Mouse (Mus musculus): ENCODE data around the gene Mdfi.

Gene Mdfi

DNA sequence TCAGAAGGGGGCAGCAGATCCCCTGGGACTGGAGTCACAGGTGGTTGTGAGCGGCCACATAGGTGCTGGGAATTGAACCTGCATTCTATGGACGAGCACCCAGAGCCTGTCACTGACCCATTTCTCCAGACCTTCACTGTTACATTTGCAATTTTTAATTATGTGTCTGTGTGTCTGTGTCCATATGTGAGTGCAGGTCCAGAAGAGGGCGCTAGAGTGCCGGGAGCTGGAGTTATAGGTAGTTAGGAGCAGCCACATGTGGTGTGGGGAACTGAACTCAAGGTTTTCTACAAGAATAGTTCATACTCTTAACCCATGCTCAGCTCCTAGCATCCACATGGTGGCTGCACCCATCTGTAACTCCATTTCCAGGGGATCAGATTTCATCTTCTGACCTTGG, 37.5 kb downstream of the Mdfi start:
- DNase-seq: no peak

DNA sequence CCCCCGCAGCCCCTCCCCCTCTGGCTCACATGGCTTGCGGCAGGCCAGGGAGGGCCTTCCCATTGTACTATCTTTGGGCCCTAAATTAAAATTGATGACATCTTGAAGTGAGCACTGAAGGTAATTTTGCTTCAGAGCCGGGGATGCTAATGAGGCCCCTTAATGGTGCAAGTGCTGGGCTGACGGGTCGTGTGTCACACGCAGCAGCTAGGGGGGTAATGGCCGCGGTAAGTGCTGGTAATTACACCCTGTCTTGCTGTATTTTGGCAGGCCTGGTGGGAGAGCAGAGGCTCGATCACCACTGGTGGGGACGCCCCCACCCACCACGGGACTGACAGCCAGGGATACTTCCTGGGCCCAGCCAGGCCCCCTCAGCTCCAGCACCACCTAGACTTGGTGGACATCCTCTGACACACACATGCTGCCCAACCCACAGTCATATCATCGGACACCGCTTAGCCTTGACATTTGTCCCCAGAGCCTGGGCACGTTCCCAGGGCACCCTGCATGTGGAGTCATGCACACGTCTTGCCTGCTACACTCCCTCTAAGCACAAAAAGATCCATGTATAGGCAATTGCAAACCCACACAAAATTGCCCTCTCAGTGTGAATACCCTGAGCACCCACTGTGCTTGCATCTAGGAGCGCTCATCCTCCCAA, 38.2 kb downstream of the Mdfi start:
- DNase-seq: no peak

DNA sequence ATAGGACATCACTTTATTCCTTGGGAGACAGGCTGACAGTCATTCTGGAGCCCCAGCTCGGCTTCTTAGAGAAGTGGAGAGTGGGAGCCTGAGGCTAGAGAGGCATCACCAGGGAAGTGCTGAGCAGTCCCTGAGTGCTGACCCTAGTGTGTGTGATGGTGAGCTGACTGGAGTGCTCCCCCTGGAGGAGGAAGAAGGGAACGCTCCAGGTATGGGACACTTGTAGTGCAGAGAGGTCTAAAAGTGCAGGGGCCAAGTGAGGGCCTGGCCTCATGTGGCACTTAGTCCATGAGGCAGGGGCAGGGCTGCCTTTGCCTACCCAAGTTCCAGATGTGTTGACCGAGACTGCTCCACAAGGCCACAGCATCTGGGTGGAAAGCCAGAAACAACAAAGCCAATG, 39.0 kb downstream of the Mdfi start:
- DNase-seq: peak; percentile 66

DNA sequence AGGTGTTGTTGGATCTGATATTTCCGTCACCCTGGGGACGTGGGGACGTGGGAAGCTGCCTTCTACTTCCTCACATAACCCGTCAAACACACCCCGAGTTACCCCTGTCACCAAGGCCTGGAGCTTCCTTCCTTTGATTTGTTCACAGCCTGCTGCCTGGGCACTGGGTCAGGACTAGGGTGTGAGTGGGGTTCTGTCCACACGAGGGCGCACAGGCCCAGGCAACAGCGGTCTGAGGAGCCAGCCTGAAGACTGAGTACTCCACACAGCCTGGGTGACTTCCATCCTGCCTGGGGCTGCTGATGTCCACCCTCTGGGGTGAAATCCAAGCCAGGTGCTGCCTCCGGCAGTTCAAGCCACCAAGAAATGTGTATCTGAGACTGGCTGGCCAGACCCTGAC, 41.1 kb downstream of the Mdfi start:
- DNase-seq: peak; percentile 88

DNA sequence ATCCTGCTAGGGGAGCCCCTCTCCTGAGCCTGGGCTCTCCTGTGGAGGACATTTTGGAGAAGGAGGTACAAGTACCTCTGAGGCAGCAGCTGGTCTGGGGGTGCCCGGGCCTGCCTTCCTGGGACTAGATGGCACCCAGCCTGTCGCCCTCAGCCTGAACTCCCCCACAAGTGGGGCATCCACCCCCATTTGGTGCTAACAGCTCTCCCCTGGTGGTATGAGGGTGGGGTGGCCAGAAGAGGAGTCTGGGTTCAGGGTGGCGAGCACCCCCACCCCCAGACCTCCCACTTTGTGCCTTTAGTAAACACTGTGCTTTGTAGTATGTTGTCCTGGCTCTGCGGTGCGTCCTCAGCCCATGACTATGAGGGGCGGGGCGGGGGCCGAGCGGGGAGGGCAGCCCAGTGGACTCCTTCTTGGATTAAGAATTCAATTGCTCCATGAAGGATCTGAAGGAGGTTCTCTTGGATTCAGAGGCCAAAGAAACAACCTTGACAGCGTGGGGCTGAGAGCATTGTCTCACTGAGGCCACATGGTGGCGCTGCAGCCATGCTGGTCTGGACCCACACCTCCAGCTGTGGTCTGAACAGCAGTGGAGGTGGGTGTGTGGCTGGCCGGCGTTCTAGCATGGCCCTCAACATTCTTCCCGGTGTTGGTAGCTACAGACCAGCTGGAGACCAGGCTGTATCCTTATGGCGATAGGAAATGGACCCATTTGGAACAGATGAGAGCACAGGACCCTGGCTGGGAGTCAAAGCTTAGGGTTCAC, 42.2 kb downstream of the Mdfi start:
- peak; percentile 91 for DNase-seq

DNA sequence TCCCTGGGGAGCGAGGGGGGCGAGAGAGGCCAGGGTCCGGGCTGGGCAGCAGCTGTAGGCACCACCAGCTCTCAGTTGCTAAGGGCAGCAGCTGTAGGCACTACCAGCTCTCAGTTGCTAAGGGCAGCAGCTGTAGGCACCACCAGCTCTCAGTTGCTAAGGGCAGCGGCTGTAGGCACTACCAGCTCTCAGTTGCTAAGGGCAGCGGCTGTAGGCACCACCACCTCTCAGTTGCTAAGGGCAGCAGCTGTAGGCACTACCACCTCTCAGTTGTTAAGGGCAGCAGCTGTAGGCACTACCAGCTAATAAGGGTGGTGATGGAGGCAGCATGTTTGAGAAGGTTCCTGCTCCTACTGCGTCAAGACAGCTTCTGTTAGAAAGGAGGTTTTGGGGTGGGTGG, 45.5 kb downstream of the Mdfi start:
- no peak for DNase-seq

DNA sequence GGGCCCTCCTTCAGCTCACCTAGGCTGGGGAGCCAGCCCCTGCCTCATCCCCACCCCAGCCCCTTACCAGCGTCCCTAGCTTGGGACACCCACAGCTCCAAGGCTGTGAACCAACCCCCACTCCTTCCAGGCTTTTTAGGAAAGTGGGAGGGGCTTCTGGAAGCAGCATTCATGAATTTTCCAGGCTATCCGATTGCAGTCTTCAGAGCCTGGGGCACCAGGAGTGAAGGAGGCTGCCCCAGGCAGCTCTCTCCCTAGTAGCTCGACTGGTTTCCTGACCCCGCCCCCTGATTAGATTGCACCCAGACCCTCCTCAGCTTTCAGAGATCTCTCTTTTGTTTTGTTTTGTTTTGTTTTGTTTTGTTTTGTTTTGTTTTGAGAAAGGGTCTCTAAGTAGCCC, 46.2 kb downstream of the Mdfi start:
- DNase-seq: peak; percentile 74

DNA sequence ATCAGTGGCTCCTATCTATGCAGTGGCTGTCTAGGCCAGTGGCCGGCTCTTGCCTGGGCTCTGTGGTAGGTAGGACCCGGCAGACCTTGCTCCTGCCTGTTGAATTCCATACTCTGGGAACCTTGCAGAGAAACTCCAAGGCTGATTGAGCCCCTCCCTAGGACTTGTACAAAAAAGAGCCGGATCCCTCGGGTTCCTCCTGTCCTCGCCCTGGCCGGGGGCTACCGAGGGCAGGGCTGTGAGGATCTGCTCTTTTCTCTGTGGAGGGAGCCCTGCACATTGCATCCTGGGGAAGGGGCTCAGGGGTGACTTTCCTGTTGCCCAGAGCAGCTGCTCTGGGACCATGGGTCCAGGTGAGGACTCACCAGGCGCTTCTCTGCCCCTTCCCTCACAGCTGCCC, 46.9 kb downstream of the Mdfi start:
- DNase-seq: no peak

DNA sequence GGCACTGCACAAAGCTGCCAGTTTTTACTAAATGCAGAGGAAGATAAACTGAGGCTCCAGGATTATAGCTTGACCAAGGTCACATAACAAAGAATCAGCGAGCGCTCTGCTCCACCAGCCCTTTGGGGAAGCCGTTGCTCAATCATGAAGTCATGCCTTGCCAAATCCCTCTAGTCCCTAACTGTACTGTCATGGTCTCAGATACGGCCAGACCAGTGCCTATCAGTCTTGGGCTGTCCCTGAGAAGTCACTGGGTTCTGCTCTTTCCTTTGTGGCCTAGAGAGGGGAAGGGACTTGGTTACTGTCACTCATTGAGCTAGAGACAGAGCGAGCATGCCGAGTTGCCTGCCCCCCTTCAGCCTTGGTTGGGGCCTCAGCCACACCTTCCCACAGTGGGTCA, 50.1 kb downstream of the Mdfi start:
- no peak for DNase-seq

DNA sequence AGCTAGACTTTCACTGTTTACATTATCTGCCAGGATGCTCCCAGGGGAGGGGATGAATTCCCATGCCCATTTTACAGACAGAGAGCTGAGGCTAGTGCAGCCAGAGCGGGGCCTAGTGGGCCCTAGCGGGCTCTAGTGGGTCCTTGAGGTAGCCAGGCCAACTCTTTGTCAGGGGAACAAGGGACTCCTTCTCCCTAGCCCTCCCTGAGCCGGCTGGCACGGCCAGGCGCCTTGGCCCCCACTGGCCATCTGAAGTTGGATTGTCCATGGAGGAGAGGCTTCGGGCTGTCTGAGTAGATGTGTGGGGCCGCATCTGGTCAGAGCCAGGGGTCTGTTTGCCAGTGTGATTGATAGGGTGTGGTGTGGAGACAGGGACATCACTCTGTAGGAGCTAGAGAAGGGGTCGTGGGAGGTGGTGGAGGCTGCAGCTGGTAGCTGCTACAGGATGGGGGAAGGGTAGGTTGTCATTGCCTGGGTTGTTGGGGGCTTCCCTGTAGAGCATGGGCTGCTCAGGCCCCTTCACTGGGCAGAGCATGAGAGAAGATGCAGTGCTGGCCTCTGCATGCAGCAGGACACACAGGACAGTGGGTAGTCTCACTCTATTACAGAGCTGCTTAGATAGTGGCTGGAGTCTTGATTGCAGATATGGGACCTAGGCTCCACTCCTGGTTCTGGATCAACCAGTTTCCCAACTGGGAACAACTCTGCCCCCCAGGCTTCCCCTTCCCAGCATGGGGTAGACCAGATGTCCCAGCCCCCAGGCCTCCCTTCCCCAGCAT, 50.9 kb downstream of the Mdfi start:
- DNase-seq: no peak

DNA sequence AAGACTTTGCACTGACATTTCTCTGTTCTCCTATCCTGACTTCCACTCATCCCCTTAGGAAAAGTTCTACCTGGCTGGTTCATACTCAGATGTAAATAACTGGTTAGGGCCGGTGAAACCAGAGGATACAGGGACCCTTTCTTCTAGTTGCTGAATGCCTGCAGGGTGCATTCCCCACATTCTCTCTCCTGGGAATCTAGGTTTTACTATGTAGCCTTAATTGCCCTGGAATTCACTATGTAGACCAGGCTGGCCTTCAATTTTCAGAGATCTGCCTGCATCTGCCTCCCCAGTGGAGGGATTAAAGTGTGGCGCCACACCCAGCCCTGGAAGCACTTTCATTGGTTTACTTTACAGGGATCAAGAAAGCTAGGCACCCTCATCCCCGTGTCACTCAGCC, 52.0 kb downstream of the Mdfi start:
- no peak for DNase-seq

DNA sequence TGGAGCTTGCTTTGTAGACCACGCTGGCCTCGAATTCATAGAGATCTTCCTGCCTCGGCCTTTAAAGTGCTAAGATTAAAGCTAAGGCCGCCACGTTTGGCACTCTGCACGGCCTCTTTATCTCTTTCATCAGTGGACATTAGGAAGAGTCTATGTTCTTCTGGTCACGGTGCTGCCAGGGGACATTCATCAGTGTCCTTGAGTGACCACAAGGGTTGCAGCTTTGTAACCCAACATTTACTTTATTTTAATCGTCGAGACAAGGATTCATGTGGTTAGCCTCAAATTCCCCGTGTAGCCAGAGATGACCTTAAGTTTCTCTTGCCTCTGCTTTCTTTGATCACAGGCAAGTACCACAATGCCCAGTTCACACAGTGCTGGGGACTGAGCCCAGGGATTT, 54.0 kb downstream of the Mdfi start:
- no peak for DNase-seq

DNA sequence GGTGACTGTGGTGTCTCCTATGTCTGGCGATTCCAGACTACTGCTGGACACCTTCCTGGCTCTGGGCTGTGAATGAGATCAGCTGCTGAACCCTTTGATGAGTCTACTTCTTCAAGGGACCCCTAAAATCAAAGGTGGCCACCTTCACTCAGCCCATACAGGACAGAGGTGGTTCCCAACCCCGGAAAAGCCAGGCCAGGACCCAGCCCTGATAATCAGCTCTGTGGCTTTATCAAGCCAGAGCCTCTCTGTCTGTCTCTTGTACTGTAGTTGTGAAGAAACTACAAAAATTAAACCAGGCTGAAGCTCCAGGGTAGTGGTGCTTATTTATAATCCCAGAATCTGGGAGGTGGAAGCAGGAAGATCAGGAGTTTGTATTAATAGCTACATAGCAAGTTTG, 57.4 kb downstream of the Mdfi start:
- DNase-seq: no peak

DNA sequence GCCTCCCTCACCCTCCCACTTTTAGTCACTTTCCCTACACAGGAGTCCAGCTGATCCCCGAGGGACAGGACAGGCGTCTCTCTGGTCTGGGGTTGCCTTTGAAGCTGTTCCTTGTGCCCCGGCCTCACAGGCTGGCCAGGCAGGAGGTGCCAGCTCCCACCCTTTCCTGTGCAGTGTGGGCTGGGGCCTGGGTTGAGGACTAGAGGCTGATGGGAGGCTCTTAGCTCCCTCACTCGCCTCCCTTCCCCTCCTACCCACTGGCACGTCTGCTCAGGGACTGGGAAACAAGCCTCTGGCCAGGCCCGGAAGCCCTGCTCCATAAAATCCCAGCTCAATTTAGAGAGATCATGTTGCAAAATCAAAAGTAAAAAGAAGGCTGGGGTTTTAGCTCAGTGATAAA, 60.9 kb downstream of the Mdfi start:
- DNase-seq: no peak

DNA sequence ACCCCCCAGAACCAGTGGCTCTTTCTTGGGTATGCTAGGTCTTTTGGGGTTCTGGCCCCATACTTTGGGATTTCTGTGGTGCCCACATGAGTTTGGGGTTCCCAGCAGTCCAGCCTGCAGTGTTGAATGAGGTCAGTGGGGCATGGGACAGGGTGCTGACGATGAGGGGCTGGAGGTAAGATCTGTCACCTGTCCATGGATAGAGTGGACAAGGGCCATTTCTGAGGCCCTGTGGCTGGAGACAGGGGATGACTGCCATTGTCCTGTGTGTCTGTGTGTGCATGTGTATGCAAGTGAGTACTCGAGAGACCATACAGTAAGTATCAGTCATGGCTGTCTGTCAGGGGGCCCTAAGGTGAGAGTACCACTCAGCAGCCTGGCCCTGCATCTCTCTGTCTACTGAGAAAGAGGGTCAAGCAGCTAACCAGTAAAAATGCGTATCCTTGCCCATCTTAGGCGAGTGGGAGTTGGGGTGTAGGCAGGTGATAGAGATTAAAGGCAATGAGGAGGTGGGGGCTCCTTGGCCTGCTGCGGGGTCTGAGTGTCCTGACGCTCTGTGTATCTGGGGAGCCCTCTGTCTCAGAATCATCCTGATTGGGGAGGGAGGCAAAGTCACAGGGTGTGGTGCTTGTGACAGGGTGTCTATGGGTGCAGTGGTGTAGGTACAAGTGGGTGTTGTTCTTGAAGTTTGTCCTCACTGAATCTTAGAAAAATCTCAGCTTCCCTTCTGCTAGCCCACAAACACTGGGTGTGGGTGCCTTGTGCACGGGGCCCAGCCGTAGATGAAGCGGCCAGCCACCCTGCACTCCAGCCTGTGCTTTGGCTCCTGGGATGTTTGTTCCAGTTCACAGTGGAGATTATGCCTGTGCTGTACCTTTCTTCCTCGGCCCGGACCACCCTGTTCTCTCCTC, 64.8 kb downstream of the Mdfi start:
- DNase-seq: no peak

DNA sequence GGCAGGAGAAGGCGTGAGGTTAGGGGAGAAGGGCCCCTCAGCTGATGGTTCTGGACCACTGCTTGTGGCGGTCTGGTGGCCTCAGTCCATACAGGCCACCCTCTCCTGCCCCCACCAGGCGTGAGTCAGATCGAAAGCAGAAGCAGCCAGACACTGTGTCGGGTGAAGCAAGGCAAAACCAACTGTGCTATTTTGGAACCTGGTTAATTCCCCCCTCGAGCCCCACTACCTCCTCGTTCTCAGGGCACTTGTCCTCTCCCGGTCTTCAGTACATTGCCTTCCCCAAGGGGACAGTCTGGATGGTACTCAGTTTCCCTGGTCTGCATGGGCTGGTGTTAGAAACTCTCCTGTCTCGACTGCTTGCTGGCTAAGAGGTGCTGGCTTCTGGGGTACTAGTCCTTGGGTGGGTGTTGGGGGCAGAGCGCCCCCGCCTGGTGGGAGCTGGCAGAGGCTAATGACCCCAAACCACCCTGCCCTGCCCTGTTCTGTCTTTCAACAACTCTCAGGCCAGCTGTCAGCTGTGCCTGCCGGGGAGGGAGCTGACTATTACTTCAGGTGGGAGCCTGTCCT, 65.7 kb downstream of the Mdfi start:
- DNase-seq: no peak

DNA sequence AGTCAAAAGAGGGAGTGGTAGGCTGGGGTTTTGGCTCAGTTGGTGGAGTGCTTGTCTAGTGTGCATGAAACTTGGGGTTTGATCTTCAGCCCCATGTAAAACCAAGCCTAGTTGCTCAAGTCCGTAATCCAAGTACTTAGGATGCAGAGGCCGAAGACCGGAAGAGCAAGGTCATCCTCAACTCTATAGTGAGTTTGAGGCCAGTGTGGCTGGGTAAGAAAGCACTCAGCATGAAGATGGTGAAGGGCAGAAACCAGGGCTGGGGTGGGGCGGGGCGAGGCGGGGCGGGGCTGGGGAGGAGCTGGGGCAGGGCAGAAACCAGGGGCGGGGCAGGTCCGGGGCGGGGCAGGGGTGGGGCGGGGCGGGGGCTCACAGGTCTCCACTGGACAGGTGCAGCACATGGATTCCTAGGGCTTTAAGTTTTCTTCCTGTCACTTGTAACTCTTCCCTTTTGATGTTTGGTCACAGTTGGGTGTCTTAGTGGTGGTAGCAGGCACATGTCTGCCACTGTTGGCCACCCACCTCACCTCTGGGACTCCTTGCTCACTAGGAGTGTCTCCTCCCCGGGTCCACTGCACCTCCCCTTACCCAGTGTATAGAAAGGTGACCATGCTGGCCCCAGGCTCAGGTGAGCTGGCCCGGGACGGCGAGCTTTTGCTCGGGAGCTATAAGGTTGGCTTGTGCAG, 66.9 kb downstream of the Mdfi start:
- DNase-seq: no peak

DNA sequence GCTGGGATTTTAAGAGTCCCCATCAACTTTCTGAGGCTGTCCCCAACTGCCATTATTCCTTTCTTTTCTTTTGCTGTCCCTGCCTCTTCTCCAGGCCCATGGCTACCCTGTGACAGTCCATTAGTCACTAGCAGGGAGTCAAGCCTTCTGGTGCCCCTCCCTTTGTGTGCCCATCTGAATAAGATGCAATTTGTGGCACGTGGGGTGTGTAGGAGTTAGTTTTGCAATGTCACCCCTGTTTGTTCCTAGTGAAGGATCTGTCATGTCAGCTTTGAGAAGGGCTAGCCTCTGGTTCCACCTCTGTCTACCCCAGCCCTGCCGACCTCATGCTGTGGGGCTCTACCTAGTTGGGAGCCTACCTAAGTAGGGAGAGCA, 67.4 kb downstream of the Mdfi start:
- no peak for DNase-seq

DNA sequence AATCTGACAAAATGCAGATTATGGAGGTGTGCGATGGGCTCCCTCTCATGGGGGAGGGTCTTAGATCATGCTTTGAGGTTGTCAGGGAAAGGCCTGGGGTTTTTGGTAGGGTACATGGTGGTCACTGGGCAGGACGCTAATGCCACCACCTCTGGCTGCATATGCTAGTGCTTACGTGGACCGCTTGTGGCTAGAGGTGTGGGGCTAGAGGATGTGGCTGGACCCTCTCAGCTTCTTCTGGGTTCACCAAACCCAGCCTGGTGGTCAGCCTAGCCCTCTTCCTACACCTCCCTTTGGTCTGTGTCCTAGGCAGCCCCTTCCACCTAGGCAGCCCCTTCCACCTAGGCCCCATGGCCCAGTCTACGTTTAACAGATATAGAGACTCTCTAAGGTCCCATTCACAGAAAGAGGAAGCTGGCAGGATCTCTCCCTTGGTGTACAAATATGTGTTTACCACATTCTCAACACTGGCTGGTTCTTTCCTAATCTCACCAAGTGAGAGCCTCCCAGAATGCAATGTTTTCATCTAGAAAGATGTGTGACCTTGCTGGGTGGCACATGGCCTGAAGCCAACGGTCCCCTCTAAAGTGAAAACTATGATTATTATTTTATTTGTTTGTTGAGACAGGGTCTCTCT, 68.0 kb downstream of the Mdfi start:
- no peak for DNase-seq

DNA sequence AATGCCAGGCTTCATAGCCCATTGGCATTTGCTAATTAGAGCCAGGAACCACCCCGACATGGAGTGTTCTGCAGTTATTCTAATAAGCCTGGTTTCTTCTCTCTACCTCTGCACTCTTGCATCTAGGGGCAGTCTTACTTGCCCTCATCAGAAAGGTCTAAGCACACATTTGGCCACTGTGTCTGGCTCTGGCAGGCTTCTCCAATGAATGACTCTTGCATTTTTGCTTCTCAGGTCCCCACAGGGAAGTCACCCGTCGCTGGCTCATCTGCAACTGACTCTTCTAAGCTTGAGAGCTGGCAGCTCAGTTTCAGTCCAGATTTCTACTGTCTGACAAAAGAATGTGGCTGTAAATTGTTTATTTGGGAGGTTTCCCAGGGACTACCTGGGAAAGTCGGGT, 68.5 kb downstream of the Mdfi start:
- no peak for DNase-seq

All from embryo, embryonic 11 days (tissue).